Mouse (Mus musculus): ENCODE data around the gene Tmem177.

Gene Tmem177

DNA sequence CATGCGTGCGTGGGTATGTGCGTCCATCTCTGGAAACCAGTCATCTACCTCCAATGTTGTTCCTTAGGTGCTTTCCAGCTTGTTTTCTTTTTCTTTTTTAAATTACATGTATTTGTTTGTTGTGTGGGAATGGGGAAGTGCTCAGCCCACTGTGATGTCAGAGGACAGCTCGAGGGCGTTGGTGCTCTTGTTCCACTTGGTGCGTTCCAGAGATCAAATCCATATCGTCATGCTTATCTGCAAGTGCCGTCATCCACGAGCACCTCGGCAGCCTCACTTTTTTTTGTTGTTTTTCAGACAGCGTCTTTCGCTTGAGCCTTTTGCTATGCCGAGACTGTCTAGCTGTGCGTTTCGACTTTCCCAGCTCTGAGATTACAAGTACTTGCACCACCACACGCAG, 23.7 kb downstream of the Tmem177 start:
- no peak for DNase-seq (ENCODE audit: extremely low spot score)

DNA sequence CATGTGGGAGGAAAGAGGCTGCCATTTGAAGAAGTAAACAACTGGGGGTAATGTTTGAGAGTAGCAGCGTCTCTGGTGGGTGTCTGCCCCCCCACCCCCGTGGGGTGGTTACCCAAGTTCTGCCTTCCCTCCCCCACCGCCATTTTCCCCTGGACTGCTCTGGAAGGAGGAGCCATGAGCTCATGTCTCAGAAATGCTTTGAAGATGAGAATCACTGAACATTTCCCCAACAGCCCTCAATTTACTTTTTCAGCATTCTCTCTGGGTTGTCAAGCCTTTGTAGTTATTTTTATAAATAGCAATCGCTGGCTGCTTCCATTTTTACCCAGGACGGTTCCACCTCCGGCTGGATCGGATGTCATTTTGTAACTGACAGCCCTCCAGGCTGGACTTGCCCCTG, 26.7 kb downstream of the Tmem177 start:
- no peak for DNase-seq (ENCODE audit: extremely low spot score)

DNA sequence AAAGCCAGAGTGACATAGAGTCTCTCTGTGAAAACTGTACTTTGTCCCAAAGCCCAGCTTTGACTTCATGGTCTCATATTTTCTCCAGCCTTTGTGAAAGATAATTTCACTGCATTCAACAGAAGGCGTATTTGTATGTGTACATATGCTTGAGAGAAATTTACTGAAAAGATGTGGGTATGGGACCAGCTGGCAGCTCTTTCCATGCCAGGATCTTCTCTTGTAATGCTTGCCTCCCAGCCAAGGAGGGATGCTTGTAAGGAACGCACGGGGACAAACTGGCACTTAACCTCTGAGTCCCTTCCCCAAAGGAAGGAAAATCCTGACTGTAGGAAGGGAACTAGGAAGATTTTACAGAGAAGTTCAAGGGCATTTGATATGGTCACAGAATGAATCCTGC, 28.7 kb downstream of the Tmem177 start:
- no peak for DNase-seq (ENCODE audit: extremely low spot score)

DNA sequence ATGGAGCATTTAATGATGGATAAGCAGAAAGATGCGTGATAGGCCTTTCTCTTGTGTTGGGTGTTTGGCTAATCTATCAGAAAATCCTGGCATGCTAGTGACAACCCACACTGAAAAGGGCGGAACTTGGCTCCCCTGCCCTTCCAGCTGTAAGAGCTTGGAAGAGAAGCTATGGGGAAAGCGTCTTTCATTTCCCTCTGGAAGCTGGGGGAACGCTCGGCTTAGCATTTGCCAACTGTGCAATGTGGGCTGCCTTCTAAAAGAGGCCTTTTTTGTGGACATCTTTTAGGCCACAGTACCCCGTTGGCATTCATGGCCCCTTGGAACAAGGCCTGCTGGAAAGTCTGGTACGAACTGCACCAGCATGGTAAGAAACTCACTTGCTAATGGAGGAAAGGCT, 34.1 kb downstream of the Tmem177 start:
- DNase-seq (ENCODE audit: extremely low spot score), result no peak

DNA sequence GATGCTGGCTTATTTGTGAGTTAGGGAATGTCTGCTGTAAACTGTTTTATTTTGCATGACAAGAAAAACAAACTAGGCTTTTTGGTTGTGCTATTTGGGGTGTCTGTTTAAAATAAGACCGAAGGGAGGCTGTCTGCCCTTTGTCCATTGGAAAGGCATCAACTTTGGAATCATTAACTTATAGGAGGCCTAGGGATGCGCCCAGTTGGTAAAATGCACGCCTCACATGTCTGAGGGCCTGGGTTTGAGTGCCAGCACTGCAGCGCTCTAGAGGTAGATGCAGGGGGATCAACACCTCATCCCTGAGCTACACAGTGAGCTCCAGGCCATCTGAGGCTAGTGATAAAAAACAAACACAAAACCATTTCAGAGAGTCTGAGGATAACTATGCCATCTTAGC, 35.5 kb downstream of the Tmem177 start:
- no peak for DNase-seq (ENCODE audit: extremely low spot score)

DNA sequence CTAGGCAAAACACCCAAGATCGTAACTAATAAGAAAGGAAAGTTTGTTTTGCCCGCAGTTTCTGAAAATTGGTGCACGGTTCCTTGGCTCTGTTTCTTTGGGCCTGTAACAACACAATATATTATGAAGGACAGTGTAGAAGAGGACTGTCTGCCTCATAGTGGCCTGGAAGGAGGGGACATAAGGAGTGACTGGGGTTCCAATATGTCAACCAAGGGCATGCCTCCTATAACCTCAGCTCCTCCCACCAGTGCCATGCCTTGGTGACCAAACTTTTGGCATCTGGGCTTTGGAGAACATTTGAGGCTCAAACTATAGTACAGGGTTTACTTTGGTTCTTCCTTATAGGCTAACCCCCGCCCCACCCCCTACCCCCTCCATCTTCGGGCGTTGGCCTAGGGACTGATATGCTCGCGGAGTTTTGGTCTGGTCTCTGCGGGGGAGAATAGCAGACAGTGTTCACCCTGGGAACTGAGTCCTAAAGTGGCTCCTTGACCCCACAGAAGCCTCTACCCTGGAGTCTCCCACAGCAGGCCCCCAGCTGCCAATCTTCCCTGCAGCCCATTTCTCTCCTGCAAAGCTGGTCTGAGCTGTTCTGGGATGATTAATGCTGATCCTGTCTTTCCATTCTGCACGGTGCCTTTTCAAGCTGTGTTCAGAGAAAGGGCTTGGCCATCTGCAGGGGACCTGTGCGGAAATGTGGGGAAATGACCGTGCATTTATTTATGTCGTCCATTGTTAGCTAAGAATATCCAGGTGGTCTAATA, 44.4 kb downstream of the Tmem177 start:
- peak; percentile 23 for DNase-seq (ENCODE audit: extremely low spot score)

DNA sequence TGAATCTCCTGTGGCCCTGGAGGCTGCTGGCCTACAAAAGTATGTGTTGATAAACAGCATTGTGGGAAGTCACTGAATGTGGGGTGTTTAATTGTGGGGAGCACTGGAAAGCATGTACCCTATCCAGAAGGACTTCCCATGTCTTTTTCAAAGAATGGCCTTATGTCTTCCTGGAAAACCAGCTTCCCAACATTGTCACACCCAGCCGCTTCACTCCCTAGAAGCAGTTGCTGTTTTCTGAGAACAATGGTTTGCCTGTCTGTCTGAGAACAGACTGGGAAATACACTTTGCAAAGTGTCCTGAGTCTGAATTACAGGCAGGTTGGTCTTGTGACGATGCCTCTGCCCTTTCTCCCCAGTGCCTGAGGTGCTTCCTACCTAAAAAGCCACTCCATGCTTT, 45.7 kb downstream of the Tmem177 start:
- DNase-seq (ENCODE audit: extremely low spot score), result no peak

DNA sequence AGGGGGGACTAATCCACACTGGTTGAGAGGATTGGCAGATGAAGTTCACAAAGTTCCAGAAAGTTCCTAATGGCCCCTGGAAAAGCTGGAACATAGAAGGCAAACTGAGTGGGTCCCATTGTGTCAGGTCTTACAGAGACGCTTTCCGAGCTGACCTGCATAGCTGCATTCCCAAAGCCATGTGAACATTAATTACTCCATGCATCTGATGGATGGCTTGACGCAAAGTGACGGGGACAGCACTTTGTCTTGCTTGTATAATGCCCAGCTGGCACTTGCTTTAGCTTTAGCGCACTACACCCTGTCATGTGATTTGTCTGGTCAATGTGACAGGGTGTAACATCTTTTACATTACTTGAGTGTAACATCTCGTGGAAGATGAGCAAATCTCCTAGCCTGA, 47.7 kb downstream of the Tmem177 start:
- DNase-seq (ENCODE audit: extremely low spot score), result no peak

DNA sequence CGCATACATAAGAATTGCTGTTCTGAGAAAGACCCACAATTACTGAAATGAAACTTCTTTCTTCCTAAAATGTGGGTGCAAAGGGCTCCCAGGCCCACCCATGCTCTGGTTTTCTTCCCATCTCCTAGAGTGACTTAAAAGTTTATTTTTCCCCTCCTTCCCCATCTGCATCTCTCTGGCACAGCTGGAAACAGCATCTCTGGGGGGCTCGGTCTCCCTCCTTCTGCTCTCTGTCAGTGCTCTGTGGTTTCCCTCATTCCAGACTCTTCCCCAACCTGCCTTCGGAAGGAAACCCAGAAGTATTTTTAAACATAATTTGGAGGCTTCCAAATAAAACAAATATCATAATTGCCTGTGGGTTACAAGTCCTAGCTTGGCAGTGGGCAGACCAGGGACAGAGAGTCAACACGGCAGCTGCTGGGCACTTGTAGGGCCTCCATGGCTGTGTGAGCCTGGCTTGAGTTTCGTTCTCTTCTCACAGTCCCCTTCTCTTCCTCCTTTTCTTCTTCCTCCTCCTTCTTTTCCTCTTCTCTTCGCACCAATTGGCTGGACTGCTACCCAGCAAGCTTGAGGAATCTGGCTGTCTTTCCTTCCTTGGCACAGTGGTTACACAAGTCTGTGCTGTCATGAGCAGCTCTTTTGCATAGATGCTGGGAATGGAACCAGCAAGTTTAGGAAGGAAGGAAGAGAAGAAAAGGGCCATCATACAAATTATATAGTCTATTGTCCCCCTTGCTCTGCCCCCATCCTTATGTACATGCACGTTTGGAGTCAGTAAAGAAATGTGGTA, 49.3 kb downstream of the Tmem177 start:
- DNase-seq (ENCODE audit: extremely low spot score), result no peak

DNA sequence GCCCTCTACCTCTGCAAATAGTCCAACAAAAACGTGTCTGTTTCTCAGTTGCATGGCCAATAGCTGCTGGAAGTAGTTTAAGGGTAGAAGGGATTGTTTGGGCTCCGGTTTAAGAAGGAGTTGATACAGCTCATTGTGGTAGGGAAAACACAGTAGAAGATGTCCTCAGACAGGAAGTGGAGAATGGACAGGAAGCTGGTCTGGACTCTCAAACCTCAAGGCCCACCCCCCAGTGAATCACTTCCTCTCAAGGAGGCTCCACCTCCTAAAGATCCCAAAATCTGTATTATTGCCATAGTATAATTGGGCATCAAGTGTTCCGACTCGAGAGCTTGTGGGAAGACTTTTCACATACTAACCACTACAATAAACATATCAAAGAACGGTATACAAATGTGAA, 53.4 kb downstream of the Tmem177 start:
- no peak for DNase-seq (ENCODE audit: extremely low spot score)

All from embryo, embryonic 9.5 days (tissue).